Mouse (Mus musculus): ENCODE measurements around the gene Thrap3.
"Not testable (repeated sequence)": the region's sequence is repeated elsewhere in the genome, so short reads cannot be mapped to it uniquely, and the experiment has no call there.

DNA sequence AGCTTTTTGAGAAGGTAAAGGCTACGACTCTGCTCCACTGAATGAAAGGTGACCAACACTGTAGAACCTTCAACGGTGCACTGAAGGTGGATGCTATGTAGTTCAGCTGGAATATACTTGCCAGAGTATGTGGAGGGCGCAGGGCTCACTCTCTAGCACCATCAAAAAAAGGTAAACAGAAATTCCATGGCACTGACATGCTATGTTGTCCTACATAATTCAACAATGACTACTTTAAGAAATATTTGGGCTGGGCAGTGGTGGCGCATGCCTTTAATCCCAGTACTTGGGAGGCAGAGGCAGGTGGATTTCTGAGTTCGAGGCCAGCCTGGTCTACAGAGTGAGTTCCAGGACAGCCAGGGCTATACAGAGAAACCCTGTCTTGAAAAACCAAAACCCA lies 31.8 kb downstream of the Thrap3 start:
- TF ChIP-seq POLR2A (IDR thresholded peaks at IDR 0.05; ENCODE audit: low read depth, low read length); CTCF (IDR thresholded peaks at IDR 0.05; ENCODE audit: borderline replicate concordance, insufficient read depth, low read length): not testable (repeated sequence)

Measured in embryonic fibroblast, embryonic 13.5 days (primary cell).